Mouse (Mus musculus) skeletal muscle tissue, adult 2 months (tissue): ENCODE data around the gene Prr12.
A peak's percentile ranks its signal among the peaks of the same experiment; 100 is the strongest.
"Not testable (repeated sequence)": the region's sequence is repeated elsewhere in the genome, so short reads cannot be mapped to it uniquely, and the experiment has no call there.

Experiments
- DNase-seq: peaks from one replicate; pipeline ENCODE4 v3.0.0-alpha.2; 2012; ENCODE audit warnings: low read depth, low spot score

Prr12 gene

GRCm38 (mm10) chr7:45024281-45025248 lies 28.1 kb downstream of the Prr12 start:
- no peak for DNase-seq

- DNase-seq = not testable (repeated sequence)
These were observed 29.0 kb downstream of the Prr12 start for GRCm38 (mm10) chr7:45023711-45024110.

- DNase-seq = no peak
These were observed 32.5 kb downstream of the Prr12 start for GRCm38 (mm10) chr7:45020225-45020624.

GRCm38 (mm10) chr7:45019031-45019571 lies 33.6 kb downstream of the Prr12 start:
- DNase-seq = peak; percentile 85

GRCm38 (mm10) chr7:45017242-45018061 lies 35.2 kb downstream of the Prr12 start, which contains the start of gene Rras:
Rras (plus strand) TSS chr7:45017961.
- peak; percentile 99 for DNase-seq

- no peak for DNase-seq
These were observed 35.9 kb downstream of the Prr12 start for GRCm38 (mm10) chr7:45016761-45017160.

GRCm38 (mm10) chr7:45015957-45016612 lies 36.6 kb downstream of the Prr12 start, which contains the start of gene Scaf1:
Scaf1 (minus strand) TSS chr7:45016363.
- peak; percentile 99 for DNase-seq

- DNase-seq = no peak
These were observed 37.2 kb downstream of the Prr12 start for GRCm38 (mm10) chr7:45015344-45015956.

GRCm38 (mm10) chr7:45014096-45014451 lies 38.6 kb downstream of the Prr12 start:
- no peak for DNase-seq

GRCm38 (mm10) chr7:45013366-45014095 lies 39.1 kb downstream of the Prr12 start:
- DNase-seq = no peak

GRCm38 (mm10) chr7:45012824-45013223 lies 39.9 kb downstream of the Prr12 start:
- DNase-seq = no peak

GRCm38 (mm10) chr7:45012011-45012410 lies 40.7 kb downstream of the Prr12 start:
- DNase-seq = no peak

GRCm38 (mm10) chr7:45008411-45008810 lies 44.3 kb downstream of the Prr12 start:
- no peak for DNase-seq

GRCm38 (mm10) chr7:45007846-45008245 lies 44.8 kb downstream of the Prr12 start:
- no peak for DNase-seq

- DNase-seq = no peak
These were observed 45.5 kb downstream of the Prr12 start for GRCm38 (mm10) chr7:45007141-45007540.

- no peak for DNase-seq
These were observed 46.2 kb downstream of the Prr12 start for GRCm38 (mm10) chr7:45006503-45006902.

GRCm38 (mm10) chr7:45005321-45005992 lies 47.2 kb downstream of the Prr12 start:
- no peak for DNase-seq

- DNase-seq = no peak
These were observed 48.1 kb downstream of the Prr12 start for GRCm38 (mm10) chr7:45004546-45004945.

GRCm38 (mm10) chr7:45002440-45002839 lies 50.2 kb downstream of the Prr12 start:
- DNase-seq = no peak
